Mouse (Mus musculus) liver, embryonic 11.5 days (tissue): ENCODE measurements around the gene Rnf212b. TPM values are rescaled to one million over a fixed set of nuclear protein-coding genes. Genes with fewer than 3 reads are reported as not detected.

Source experiments
- ATAC-seq: fragments of 200-750 bp; cut with Nextera tagmentation; replicated peaks from 2 replicates; pipeline ENCODE4 v1.8.0; 2017; ENCODE audit warnings: moderate number of reproducible peaks, mild to moderate bottlenecking, moderate TSS enrichment, moderate library complexity; ENCODE audit not compliant: low FRiP score
- DNase-seq: peaks from one replicate; pipeline ENCODE4 v3.0.0-alpha.2; 2017; ENCODE audit warnings: low spot score
- H3K27ac ChIP-seq: fragments of 300-500 bp; sonication (generic); 2 replicates; pipeline ENCODE4 v1.5.1; 2014; ENCODE audit warnings: mild to moderate bottlenecking, low read depth, low read length, control low read depth
- H3K27me3 ChIP-seq: fragments of 300-500 bp; sonication (generic); replicated peaks from 2 replicates; pipeline ENCODE4 v1.6.1; 2014; ENCODE audit warnings: low read length, mixed read lengths; ENCODE audit not compliant: control insufficient read depth, insufficient read depth
- H3K36me3 ChIP-seq: fragments of 300-500 bp; sonication (generic); 2 replicates; pipeline ENCODE4 v1.6.1; 2014; ENCODE audit warnings: mild to moderate bottlenecking, low read length, moderate library complexity, mixed read lengths; ENCODE audit not compliant: control insufficient read depth, insufficient read depth
- H3K4me1 ChIP-seq: fragments of 300-500 bp; sonication (generic); replicated peaks from 2 replicates; pipeline ENCODE4 v1.6.1; 2014; ENCODE audit warnings: low read length, mixed read lengths; ENCODE audit not compliant: control insufficient read depth, insufficient read depth
- H3K4me2 ChIP-seq: fragments of 300-500 bp; sonication (generic); 2 replicates; pipeline ENCODE4 v1.6.1; 2014; ENCODE audit warnings: mild to moderate bottlenecking, control low read depth, moderate library complexity
- H3K4me3 ChIP-seq: fragments of 300-500 bp; sonication (generic); 2 replicates; pipeline ENCODE4 v1.5.1; 2014; ENCODE audit warnings: low read depth, low read length, control low read depth
- H3K9ac ChIP-seq: fragments of 300-500 bp; sonication (generic); 2 replicates; pipeline ENCODE4 v1.6.1; 2014; ENCODE audit warnings: low read depth, low read length, control low read depth
- H3K9me3 ChIP-seq: fragments of 300-500 bp; sonication (generic); 2 replicates; pipeline ENCODE4 v1.6.1; 2016; ENCODE audit warnings: low read length, inconsistent platforms, mixed read lengths; ENCODE audit not compliant: control insufficient read depth
- WGBS: fragments of 180-500 bp; shearing (Covaris S2); extraction: QIAGEN DNeasy Blood & Tissue Kit; methylation state at CpG from one replicate; pipeline ENCODE4 v1.1.7; 2014; 5-methylcytosine and 5-hydroxymethylcytosine counted together
- polyA plus RNA-seq: library from polyadenylated mRNA; unstranded; fragments of >200 nt; fragmentation: Nextera tagmentation; extraction: Ambion mirVana; gene quantifications from 2 replicates; pipeline ENCODE4 v1.2.1, GENCODE M21; 2014

The Rnf212b gene
- polyA plus RNA-seq, 1 experiment from 2014 or later = not detected

DNA sequence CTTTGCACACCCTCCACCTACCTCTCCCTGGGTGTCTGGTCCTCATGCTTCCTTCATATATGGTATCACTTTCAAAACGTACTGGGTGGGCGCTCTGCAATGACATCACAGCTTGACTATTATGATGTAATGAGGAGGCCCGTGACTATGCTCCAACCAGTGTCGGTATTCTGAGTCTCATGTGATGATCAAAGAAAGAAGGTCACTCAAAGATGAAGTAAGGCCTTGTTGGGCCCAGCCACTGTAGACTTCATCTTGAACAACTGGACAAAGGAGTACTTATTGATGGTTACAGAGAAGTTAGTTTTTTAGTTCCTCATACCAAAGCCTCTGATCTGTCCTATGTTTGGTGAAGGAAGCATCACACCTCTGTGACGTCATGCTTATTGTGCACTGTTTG, 56.9 kb downstream of the Rnf212b start, which contains the start of gene Homez:
Gene Homez (minus strand): TSS at position 101 of the 400 bp plus-strand sequence.
- no peak within 1 kb of the TSS for H3K4me3 ChIP-seq

DNA sequence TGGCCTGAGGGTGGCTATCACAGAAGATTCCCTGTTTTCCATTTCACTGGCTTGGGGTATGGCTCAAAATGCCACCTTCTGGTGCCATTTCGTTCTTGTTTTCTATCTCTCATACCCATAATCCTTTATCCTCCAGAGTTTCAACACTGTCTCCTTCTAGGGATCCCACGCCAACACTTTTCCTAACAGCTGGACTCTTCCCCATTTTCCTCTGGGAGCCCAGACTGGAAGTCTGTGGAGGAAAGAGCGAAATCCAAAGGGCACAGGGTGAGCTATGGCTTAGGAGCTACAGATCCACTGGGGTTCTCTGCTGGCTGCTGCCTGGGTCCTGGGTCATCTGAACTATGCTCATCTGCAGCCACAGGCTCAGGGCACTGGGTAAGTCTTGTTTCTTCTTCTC, 60.2 kb downstream of the Rnf212b start:
- 82% methylated on average over 3 of the region's 3 CpGs for WGBS

More for the DNA sequence above, 56.9 kb downstream of the Rnf212b start, which contains the start of gene Homez:
- Histone ChIP-seq H3K27me3 (no peaks in the 10 kb centered on the region), H3K36me3 (no peaks in the 10 kb centered on the region), H3K4me2 (no peak within 1 kb of the TSS), H3K4me1 (peaks cover 5% of the 10 kb centered on the region; the same call in 1 of the 2 replicates), H3K9ac (no peak within 1 kb of the TSS), H3K27ac (no peak within 1 kb of the TSS), H3K9me3 (no peaks in the 10 kb centered on the region)
- ATAC-seq = no peak
- 79% methylated on average over 5 of the region's 5 CpGs for WGBS
- no peak for DNase-seq

DNA sequence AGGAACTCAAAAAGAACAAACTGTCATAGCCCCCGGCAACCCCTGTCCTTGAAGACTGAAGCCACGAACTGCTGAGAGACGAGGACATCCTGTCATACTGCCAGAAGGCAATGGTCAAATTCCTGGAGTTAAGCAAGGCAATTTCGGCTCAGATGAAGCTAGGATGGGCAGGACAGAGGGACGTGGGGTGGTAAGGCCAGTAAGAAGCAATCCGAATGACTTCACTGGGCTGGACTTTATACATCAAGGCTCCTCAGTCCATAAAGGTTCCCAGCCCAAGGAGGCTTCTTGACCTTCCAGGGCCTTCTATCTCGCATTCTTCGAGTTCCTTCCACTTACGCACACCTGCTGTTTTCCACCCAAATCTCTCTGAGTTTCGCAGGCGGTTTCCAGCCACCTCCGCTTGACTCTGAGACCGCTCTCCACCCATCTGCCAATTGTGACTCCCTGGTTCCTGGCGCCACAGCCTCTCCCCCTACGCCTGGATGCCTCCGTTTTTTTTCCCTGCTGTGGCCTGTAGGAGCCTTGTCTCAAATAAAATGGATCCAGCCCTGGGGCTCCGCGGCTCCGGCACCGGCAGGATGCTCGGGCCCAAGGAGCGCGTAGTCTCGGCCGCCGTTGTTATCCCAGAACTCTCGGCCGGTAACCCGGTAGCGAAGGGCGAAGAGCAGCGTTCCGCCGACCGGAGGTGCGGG, 62.0 kb downstream of the Rnf212b start:
- Histone ChIP-seq H3K9me3 (no peaks in the 10 kb centered on the region), H3K4me1 (peaks cover 13% of the 10 kb centered on the region), H3K4me2 (peak overlapping the region; percentile 100), H3K4me3 (peak overlapping the region; percentile 72), H3K9ac (peak overlapping the region; percentile 75), H3K27me3 (no peaks in the 10 kb centered on the region), H3K36me3 (no peaks in the 10 kb centered on the region), H3K27ac (peak overlapping the region; percentile 81; the same call in 1 of the 2 replicates)
- 3% methylated on average over 36 of the region's 36 CpGs for WGBS
- DNase-seq (no peak), ATAC-seq (peak; percentile 29)

More for the DNA sequence above, 60.2 kb downstream of the Rnf212b start:
- Histone ChIP-seq H3K4me3 (no peak overlapping the region), H3K9ac (no peak overlapping the region), H3K4me1 (peaks cover 13% of the 10 kb centered on the region), H3K27ac (no peak overlapping the region), H3K36me3 (no peaks in the 10 kb centered on the region), H3K4me2 (no peak overlapping the region), H3K9me3 (no peaks in the 10 kb centered on the region), H3K27me3 (no peaks in the 10 kb centered on the region)
- no peak for DNase-seq
- ATAC-seq = no peak

DNA sequence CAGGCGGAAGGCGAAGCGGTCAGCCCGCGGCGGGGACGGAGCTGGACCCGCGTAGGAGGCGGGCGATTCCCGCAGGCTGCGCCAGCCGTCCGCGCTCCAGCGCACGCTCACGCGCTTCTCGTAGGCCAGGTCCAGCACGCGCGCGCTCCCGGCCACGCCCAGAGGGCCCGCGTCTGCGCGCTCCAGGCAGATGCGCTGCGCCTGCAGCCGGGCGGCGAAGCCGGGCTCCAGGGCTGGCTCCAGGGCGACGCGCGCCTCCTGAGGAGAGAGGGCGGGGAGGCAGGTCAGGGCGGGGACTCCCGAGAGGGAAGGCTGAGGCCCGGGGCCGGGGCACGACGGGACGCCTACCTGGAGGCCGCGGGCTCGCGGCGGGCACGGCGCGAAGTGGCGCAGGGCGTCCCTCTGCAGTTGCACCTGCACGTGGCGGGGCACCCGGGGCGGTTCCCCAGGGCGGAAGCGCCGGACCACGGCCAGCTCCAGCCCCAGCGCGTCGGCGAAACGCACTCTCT, 62.7 kb downstream of the Rnf212b start:
- peak; percentile 88 for DNase-seq
- Histone ChIP-seq H3K27me3 (no peaks in the 10 kb centered on the region), H3K9me3 (no peaks in the 10 kb centered on the region), H3K4me3 (peak overlapping the region; percentile 72), H3K27ac (peak overlapping the region; percentile 81), H3K9ac (peak overlapping the region; percentile 75), H3K36me3 (no peaks in the 10 kb centered on the region), H3K4me2 (peak overlapping the region; percentile 100), H3K4me1 (peaks cover 13% of the 10 kb centered on the region)
- under 1% methylated on average over 70 of the region's 72 CpGs for WGBS
- ATAC-seq = peak; percentile 91

DNA sequence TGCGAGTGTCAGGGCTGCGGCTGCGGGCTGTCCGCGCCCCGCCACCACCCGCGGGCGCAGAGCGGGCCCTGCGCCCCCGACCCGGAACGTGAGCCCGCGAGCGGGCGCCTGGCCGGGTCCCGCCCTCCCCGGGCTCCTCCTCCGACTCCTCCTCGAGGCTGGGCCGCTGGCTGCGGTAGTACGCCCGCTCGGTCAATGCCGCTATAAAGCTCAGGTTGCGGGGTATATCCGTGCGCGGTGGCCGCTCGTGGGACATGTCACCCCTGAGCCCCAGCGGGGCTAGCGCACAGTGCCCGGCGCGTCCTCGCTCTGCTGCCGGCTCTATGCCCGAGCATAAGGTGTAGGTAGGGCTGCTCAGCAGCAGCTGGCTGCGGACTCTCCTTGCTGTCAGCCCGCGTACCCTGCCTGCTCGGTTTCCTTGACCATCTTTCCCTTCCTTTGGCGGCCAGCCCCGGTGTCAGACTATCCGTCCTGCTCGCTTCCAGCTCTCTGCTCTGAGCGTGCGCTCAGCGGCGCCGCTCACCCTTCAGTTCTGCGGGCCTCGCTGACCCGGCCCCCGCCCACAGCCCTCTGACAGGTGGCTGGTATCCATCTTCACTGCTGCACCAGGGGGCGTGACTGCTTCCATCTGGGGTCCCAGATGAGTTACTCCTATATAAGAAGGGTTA, 63.2 kb downstream of the Rnf212b start, which contains the start of gene Ppp1r3e:
Gene Ppp1r3e (minus strand): TSS at position 503 of the 668 bp plus-strand sequence.
- Histone ChIP-seq H3K36me3 (no peaks in the 10 kb centered on the region), H3K4me1 (peaks cover 13% of the 10 kb centered on the region), H3K4me2 (peak within 1 kb of the TSS; percentile 100), H3K9ac (peak within 1 kb of the TSS; percentile 75), H3K27ac (peak within 1 kb of the TSS; percentile 81), H3K9me3 (no peaks in the 10 kb centered on the region), H3K4me3 (peak within 1 kb of the TSS; percentile 72), H3K27me3 (no peaks in the 10 kb centered on the region)
- peak; percentile 83 for ATAC-seq
- DNase-seq = peak; percentile 86
- under 1% methylated on average over 51 of the region's 61 CpGs for WGBS

DNA sequence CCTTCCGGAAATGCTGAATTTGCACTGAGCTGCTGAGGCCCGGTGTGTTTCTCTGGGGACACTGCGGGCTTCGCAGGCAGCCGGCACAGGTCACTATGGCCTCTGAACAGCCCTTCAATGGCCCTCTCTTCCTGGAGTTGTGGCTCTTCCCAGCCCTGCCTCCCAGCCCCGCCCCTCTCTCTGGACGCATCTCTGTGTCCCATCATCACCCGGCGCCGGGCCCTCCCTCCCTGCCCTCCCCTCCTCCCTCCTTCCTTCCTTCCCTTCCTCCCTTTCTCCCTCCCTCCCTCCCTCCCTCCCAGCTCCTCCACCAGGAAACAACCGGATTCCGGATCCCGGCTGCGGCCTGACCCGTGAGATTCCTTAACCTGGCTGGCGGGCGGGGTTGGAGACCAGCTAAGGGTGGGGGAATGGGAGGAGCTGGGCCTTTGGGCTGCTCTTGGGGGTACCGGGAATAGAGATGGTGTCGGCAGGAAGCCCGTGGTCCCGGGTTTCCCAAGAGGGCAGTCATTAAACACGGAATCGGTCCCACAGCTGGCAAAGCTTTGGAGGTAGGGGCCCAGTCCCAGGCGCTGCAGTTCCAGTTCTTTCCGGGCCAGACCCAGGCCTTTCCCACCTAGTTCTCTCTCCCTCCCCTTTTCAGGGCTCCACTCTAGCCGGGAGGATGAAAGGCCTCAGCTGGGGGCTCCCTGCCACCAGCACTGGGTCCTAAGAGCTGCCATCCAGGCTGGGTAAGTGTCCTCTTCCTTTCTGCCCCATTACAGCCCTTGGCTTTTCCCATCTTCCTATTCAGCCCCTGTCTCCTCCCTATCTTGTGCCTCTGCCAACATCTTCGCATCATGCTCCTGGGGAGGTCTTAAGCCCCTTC, 69.4 kb downstream of the Rnf212b start, which contains the start of the genes Bcl2l2 and Gm20521:
Gene Bcl2l2 (plus strand): TSS at position 224 of the 868 bp plus-strand sequence.
Gene Gm20521 (plus strand): TSS at position 288 of the 868 bp plus-strand sequence.
- H3K9ac ChIP-seq = peak within 1 kb of the TSS; percentile 79
- ATAC-seq (peak; percentile 87), DNase-seq (peak; percentile 77)
- 0 out of 2 replicates have a peak, but pooled peaks cover 2% of the 10 kb centered on the region for H3K36me3 ChIP-seq
- H3K4me3 ChIP-seq = peak within 1 kb of the TSS; percentile 73
- no peaks in the 10 kb centered on the region for H3K9me3 ChIP-seq
- peaks cover 10% of the 10 kb centered on the region; the same call in 1 of the 2 replicates for H3K4me1 ChIP-seq
- H3K27me3 ChIP-seq = no peaks in the 10 kb centered on the region
- WGBS = 2% methylated on average over 27 of the region's 27 CpGs
- H3K4me2 ChIP-seq = peak within 1 kb of the TSS; percentile 90
- peak within 1 kb of the TSS; percentile 75 for H3K27ac ChIP-seq

DNA sequence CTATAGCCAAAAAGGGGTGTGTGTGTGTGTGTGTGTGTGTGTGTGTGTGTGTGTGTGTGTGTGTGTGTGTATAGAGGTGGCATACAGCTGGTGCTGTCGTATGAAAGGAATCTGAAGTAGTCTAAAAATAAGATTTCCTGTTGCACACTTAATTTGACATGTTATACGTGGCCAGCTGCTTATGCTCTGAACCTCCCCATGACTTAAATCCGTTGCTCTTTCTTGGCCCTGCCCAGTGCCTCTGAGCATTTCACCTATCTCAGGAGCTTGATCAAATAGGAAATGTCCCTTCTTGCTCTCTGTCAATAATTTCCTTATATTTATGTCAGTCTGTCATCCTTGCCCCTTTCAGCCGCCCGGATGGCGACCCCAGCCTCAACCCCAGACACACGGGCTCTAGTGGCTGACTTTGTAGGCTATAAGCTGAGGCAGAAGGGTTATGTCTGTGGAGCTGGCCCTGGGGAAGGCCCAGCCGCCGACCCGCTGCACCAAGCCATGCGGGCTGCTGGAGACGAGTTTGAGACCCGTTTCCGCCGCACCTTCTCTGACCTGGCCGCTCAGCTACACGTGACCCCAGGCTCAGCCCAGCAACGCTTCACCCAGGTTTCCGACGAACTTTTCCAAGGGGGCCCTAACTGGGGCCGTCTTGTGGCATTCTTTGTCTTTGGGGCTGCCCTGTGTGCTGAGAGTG, 70.2 kb downstream of the Rnf212b start:
- Histone ChIP-seq H3K4me3 (peak overlapping the region; percentile 73), H3K4me2 (peak overlapping the region; percentile 90), H3K9me3 (no peaks in the 10 kb centered on the region), H3K4me1 (peaks cover 10% of the 10 kb centered on the region; the same call in 1 of the 2 replicates), H3K9ac (peak overlapping the region; percentile 79), H3K27me3 (no peaks in the 10 kb centered on the region), H3K36me3 (0 out of 2 replicates have a peak, but pooled peaks cover 2% of the 10 kb centered on the region), H3K27ac (peak overlapping the region; percentile 75; the same call in 1 of the 2 replicates)
- ATAC-seq = no peak
- 46% methylated on average over 21 of the region's 21 CpGs for whole genome bisulfite sequencing
- DNase-seq = no peak
